Mouse (Mus musculus) forebrain, embryonic 14.5 days (tissue): ENCODE results near the gene Vdr. TPM values are rescaled to one million over a fixed set of nuclear protein-coding genes. Genes with fewer than 3 reads are reported as not detected.
A peak's percentile ranks its signal among the peaks of the same experiment; 100 is the strongest.

Experiments used
- ATAC-seq: fragments of 200-750 bp; cut with Nextera tagmentation; 2 replicates; pipeline ENCODE4 v1.8.0; 2017; ENCODE audit warnings: mild to moderate bottlenecking, moderate library complexity
- DNase-seq: peaks from one replicate; pipeline ENCODE4 v3.0.0-alpha.2; 2015; ENCODE audit warnings: low spot score
- H3K27ac ChIP-seq: fragments of 300-500 bp; sonication (generic); 2 replicates; pipeline ENCODE4 v1.5.1; 2014; ENCODE audit warnings: low read depth, mild to moderate bottlenecking, control low read depth, low read length, moderate library complexity
- H3K27me3 ChIP-seq: fragments of 300-500 bp; sonication (generic); replicated peaks from 2 replicates; pipeline ENCODE4 v1.6.1; 2014; ENCODE audit warnings: low read length, control low read depth, mixed read lengths; ENCODE audit not compliant: control insufficient read depth, insufficient read depth
- H3K36me3 ChIP-seq: fragments of 300-500 bp; sonication (generic); 2 replicates; pipeline ENCODE4 v1.6.1; 2014; ENCODE audit warnings: low read length, control low read depth; ENCODE audit not compliant: control insufficient read depth, insufficient read depth
- H3K4me1 ChIP-seq: fragments of 300-500 bp; sonication (generic); 2 replicates; pipeline ENCODE4 v1.6.1; 2014; ENCODE audit warnings: antibody characterized with exemption, low read length, control low read depth; ENCODE audit not compliant: control insufficient read depth, insufficient read depth
- H3K4me2 ChIP-seq: fragments of 300-500 bp; sonication (generic); 2 replicates; pipeline ENCODE4 v1.6.1; 2014; ENCODE audit warnings: mild to moderate bottlenecking, control low read depth, low read length
- H3K4me3 ChIP-seq: fragments of 300-500 bp; sonication (generic); 2 replicates; pipeline ENCODE4 v1.5.1; 2014; ENCODE audit warnings: low read depth, low read length, control low read depth
- H3K9ac ChIP-seq: fragments of 300-500 bp; sonication (generic); 2 replicates; pipeline ENCODE4 v1.6.1; 2014; ENCODE audit warnings: mild to moderate bottlenecking, low read length, control low read depth, moderate library complexity
- H3K9me3 ChIP-seq: fragments of 300-500 bp; sonication (generic); replicated peaks from 2 replicates; pipeline ENCODE4 v1.6.1; 2016; ENCODE audit warnings: low read length, control low read depth, mixed read lengths; ENCODE audit not compliant: control insufficient read depth
- WGBS: fragments of 180-500 bp; shearing (Covaris S2); extraction: QIAGEN DNeasy Blood & Tissue Kit; methylation state at CpG from one replicate; pipeline ENCODE4 v1.1.7; 2014; 5-methylcytosine and 5-hydroxymethylcytosine counted together
- polyA plus RNA-seq: library from polyadenylated mRNA; unstranded; fragments of >200 nt; fragmentation: Nextera tagmentation; extraction: Ambion mirVana; gene quantifications from 2 replicates; pipeline ENCODE4 v1.2.1, GENCODE M21; 2014

Gene Vdr
- polyA plus RNA-seq, 1 experiment from 2014 or later, result 0.20 TPM

DNA sequence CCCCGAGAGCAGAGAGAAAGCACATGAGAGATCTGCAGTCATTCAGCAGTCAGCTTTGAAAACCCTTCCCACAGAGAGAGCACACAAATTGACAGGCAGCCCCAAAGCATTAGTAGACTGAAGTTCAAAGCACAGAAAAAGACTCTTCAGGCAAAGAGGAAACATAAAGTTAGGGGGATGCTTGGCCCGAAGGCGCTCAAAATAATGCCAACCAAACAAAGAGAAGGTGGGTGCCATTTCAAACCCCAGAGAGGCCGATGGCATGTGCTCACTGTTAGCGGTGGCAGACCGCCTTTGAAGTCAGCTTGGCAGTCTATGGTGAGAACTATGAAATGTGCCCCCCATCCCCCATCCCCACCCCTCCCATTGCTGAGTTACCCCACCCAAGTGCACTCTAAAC lies 68.4 kb downstream of the Vdr start:
- Histone ChIP-seq H3K27ac (no peak overlapping the region), H3K4me3 (no peak overlapping the region), H3K4me1 (peaks cover 8% of the 10 kb centered on the region), H3K36me3 (no peaks in the 10 kb centered on the region), H3K4me2 (no peak overlapping the region), H3K9me3 (no peaks in the 10 kb centered on the region), H3K27me3 (no peaks in the 10 kb centered on the region; the same call in 1 of the 2 replicates), H3K9ac (no peak overlapping the region)
- ATAC-seq, result no peak
- 93% methylated on average over 6 of the region's 6 CpGs for WGBS
- no peak for DNase-seq

DNA sequence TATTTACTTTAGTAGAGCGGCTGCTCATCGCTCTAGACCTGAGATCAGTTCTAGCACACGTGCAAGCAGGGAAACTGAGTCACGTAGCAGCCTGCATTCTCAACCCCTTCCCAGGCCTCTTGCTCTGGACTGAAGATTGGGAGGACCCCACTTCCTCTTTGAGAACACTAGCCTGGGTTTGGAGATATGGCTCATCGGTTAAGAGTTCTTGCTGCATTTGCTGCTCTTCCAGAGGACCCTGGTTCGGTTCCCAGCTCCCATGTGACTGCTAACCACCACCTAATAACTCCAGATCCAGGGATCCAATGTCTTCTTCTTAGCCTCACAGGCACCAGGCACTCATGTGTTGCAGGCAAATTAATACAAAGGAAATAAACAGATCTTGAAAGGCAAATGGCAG lies 69.0 kb downstream of the Vdr start:
- 96% methylated on average over 6 of the region's 6 CpGs for WGBS
- ATAC-seq (no peak), DNase-seq (no peak)
- Histone ChIP-seq H3K4me1 (peaks cover 8% of the 10 kb centered on the region), H3K9me3 (no peaks in the 10 kb centered on the region), H3K36me3 (no peaks in the 10 kb centered on the region), H3K27me3 (no peaks in the 10 kb centered on the region; the same call in 1 of the 2 replicates), H3K4me3 (no peak overlapping the region), H3K9ac (no peak overlapping the region), H3K4me2 (no peak overlapping the region), H3K27ac (no peak overlapping the region)

DNA sequence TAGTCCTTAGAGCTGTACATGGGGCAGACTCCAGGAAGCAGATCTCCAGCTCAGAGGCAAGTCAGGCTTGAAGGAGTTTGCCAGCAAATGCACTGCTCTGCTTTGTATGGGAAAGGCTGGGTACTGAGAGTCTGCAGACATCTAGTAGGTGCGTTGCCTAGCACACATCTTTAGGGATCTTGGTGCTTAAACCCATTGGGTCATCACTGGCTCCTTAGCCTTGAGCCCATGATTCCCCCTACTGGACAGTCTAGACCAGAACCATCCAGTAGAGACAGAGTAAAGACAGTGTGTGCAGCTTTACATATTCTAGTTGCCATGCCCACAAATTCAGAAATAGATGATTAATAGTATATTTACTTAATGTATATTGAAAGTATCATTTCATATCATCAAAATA lies 69.6 kb downstream of the Vdr start:
- ATAC-seq, result no peak
- Histone ChIP-seq H3K27ac (no peak overlapping the region), H3K27me3 (no peaks in the 10 kb centered on the region; the same call in 1 of the 2 replicates), H3K9ac (no peak overlapping the region), H3K4me1 (peaks cover 8% of the 10 kb centered on the region), H3K4me3 (no peak overlapping the region), H3K9me3 (no peaks in the 10 kb centered on the region), H3K36me3 (no peaks in the 10 kb centered on the region), H3K4me2 (no peak overlapping the region)
- DNase-seq, result no peak
- WGBS, result 81% methylated on average over 1 of the region's 1 CpGs

DNA sequence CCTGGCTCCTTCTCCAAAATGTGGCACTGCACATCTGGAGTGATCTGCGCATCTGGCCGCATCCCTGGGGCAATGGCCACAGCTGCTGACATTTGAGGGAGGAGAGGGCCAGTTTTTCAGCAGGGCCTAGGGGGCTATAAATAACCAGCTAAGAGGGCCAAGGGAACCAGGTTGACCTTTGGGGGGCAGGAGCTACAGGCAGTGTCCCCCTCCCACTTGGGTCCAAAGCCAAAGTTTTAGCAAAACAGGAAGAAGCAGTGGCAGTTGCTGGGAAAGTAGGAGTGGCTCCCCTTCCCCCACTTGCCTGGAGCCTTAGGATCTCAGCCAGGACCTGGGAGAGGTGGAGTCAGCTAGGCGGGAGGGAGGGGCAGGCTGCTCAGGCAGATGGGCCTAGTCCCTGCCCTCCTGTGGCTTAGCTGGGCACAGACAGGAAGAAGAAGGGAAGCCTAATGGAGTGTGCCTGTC lies 70.4 kb downstream of the Vdr start:
- no peak overlapping the region for H3K9ac ChIP-seq
- DNase-seq (peak; percentile 44), ATAC-seq (no peak)
- no peaks in the 10 kb centered on the region for H3K36me3 ChIP-seq
- H3K9me3 ChIP-seq, result no peaks in the 10 kb centered on the region
- H3K4me1 ChIP-seq, result peaks cover 8% of the 10 kb centered on the region
- H3K4me2 ChIP-seq, result no peak overlapping the region
- WGBS, result 59% methylated on average over 3 of the region's 3 CpGs
- no peak overlapping the region for H3K27ac ChIP-seq
- H3K4me3 ChIP-seq, result no peak overlapping the region
- H3K27me3 ChIP-seq, result no peaks in the 10 kb centered on the region; the same call in 1 of the 2 replicates

DNA sequence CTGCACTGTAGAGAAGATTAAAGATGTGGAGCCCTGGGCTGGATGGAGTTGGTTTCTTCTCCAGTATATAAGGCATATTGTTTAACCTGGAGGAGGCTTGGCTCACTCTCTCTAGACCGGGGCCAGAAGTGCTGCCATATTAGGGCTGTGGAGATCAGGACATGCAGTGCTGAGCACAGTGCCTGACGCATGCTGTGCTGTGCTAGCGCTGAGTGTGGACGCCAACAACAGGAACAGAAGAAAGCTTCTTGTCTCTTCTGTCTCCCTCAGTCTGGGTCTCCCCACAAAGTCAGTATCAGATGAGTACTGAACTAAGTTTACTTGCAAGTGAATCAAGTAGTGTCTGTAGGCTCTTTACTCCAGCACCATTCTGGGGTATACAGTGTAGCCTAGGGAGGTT lies 71.0 kb downstream of the Vdr start:
- no peak overlapping the region for H3K4me2 ChIP-seq
- ATAC-seq (no peak), DNase-seq (no peak)
- H3K27me3 ChIP-seq, result no peaks in the 10 kb centered on the region; the same call in 1 of the 2 replicates
- 69% methylated on average over 4 of the region's 4 CpGs for WGBS
- no peak overlapping the region for H3K4me3 ChIP-seq
- H3K4me1 ChIP-seq, result peaks cover 8% of the 10 kb centered on the region
- no peak overlapping the region for H3K9ac ChIP-seq
- no peaks in the 10 kb centered on the region for H3K9me3 ChIP-seq
- no peak overlapping the region for H3K27ac ChIP-seq
- no peaks in the 10 kb centered on the region for H3K36me3 ChIP-seq

DNA sequence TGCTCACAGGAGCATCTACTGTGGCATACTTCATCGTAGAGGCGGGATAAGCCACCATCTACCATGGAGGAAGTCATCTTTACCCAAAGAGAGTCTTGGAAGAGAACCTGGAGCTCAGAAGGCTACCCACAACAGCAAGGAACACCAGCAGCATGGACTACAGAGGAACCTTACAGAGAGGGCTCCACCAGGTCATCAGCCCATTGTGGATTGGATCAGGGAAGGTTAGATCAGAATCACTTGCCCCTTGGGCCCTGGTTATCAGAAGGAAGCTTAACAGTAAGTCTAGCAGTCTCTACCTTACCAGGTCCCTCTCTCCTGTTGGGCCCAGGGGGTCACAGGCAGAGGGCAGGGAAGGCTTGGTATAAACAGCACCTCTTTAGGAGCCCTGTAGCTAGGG lies 71.4 kb downstream of the Vdr start:
- WGBS, result 94% methylated on average over 2 of the region's 2 CpGs
- Histone ChIP-seq H3K27me3 (no peaks in the 10 kb centered on the region; the same call in 1 of the 2 replicates), H3K9me3 (no peaks in the 10 kb centered on the region), H3K4me2 (no peak overlapping the region), H3K27ac (no peak overlapping the region), H3K9ac (no peak overlapping the region), H3K4me3 (no peak overlapping the region), H3K36me3 (no peaks in the 10 kb centered on the region), H3K4me1 (peaks cover 8% of the 10 kb centered on the region)
- no peak for ATAC-seq
- DNase-seq, result no peak

DNA sequence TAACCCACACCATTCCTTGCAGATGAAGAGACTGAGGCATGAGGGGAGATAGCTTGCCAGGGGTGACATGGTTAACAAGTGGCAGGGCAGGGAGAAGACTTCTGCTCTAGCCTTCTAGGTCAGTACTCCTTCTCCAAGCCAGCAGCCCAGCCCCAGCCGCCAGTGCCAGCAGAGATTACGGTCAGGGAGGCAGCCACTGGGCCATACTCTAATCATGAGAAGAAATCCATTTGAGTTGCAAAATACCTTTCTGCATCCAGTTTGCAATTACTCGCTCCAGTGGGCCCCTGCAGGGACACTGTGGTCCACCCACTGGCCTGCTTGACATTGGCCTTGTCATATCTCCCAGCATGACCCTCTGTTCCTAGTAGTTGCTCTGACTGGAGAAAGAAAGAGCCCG lies 72.0 kb downstream of the Vdr start:
- H3K4me2 ChIP-seq, result no peak overlapping the region
- no peaks in the 10 kb centered on the region; the same call in 1 of the 2 replicates for H3K27me3 ChIP-seq
- ATAC-seq, result no peak
- H3K4me1 ChIP-seq, result peaks cover 8% of the 10 kb centered on the region
- H3K9me3 ChIP-seq, result no peaks in the 10 kb centered on the region
- DNase-seq, result no peak
- H3K27ac ChIP-seq, result no peak overlapping the region
- no peak overlapping the region for H3K9ac ChIP-seq
- WGBS, result 69% methylated on average over 4 of the region's 4 CpGs
- no peaks in the 10 kb centered on the region for H3K36me3 ChIP-seq
- H3K4me3 ChIP-seq, result no peak overlapping the region

DNA sequence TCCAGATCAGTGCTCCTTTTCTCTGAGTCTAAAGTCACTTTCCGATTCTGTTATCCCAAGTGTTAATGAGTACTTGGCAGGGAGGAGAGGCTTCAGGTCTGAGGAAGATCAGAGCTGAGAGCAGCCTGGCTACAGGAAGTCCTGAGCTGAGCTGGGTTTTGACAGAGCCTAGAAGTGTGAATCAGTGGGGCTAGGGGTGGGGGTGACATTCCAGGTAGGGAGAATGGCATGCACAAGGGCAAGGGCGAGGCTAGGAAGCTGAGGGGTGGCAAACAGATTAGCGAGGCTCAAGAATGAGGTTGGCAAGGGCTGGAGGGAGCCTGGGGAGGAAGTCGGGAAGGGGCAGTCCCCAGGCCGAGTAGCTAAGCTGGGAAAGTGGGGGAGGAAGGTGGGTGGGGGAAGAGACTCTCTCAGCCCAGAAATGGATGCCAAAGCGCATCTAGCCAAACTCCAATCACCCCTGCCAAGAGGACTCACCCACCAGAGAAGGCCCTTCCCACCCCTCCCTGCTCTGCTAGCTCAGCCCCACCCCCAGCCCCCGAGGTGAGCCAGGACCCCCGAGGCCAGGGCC lies 72.9 kb downstream of the Vdr start:
- Histone ChIP-seq H3K9ac (no peak overlapping the region), H3K4me1 (peaks cover 8% of the 10 kb centered on the region), H3K9me3 (no peaks in the 10 kb centered on the region), H3K4me3 (no peak overlapping the region), H3K27ac (no peak overlapping the region), H3K4me2 (no peak overlapping the region), H3K36me3 (no peaks in the 10 kb centered on the region), H3K27me3 (no peaks in the 10 kb centered on the region; the same call in 1 of the 2 replicates)
- DNase-seq (peak; percentile 40), ATAC-seq (no peak; the same call in 1 of the 2 replicates)
- WGBS, result 15% methylated on average over 8 of the region's 8 CpGs

DNA sequence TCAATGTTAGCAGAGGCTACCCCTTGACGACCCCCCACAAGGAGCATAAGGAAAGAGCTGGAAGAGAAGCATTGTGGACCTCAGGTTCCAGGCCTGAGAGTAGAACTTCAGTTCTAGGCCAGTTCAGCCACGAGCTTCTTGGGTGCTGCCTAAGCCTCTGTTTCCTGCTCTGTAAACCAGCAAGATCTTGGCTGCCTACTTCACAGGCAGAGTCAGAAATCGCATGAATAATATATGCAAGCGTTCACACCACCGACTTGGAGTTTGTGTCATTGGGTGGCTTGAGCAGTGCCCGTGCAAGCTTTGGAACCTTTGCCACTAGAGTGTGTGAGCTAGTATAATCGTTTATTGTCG lies 73.6 kb downstream of the Vdr start:
- Histone ChIP-seq H3K4me2 (no peak overlapping the region), H3K9ac (no peak overlapping the region), H3K4me3 (no peak overlapping the region), H3K36me3 (no peaks in the 10 kb centered on the region), H3K4me1 (peaks cover 11% of the 10 kb centered on the region), H3K9me3 (no peaks in the 10 kb centered on the region), H3K27me3 (no peaks in the 10 kb centered on the region), H3K27ac (no peak overlapping the region)
- ATAC-seq, result no peak
- 66% methylated on average over 8 of the region's 8 CpGs for whole genome bisulfite sequencing
- no peak for DNase-seq
